Mouse (Mus musculus) G1E (cell line): Measurements from ENCODE around the gene Kdm4d.
"Not testable (repeated sequence)": the region's sequence is repeated elsewhere in the genome, so short reads cannot be mapped to it uniquely, and the experiment has no call there.

ENCODE experiments used
- CTCF ChIP-seq: IDR thresholded peaks from 2 replicates; pipeline ENCODE4 v1.5.1; 2012; ENCODE audit warnings: low read depth, low read length, inconsistent platforms, mixed read lengths
- GATA1 ChIP-seq: IDR thresholded peaks from 2 replicates; pipeline ENCODE4 v1.6.1; 2012; ENCODE audit warnings: borderline replicate concordance, low read length, inconsistent platforms, mixed read lengths
- GATA2 ChIP-seq: IDR thresholded peaks from 2 replicates; pipeline ENCODE4 v1.6.1; 2012; ENCODE audit warnings: low read depth, low read length, inconsistent platforms, borderline replicate concordance
- POLR2AphosphoS5 ChIP-seq: IDR thresholded peaks from 2 replicates; pipeline ENCODE4 v1.6.1; 2012; ENCODE audit warnings: low read depth, low read length, inconsistent platforms; ENCODE audit not compliant: insufficient replicate concordance
- TAL1 ChIP-seq: conservative IDR thresholded peaks from 2 replicates; pipeline ENCODE4 v1.6.1; 2012; ENCODE audit warnings: low read depth, low read length, inconsistent platforms, mixed read lengths

- TF ChIP-seq CTCF, GATA1, TAL1, POLR2AphosphoS5, GATA2: not testable (repeated sequence)
Observed at GRCm38 (mm10) chr9:14463668-14464067, 36.6 kb downstream of the Kdm4d start.
